Mouse (Mus musculus) sigmoid colon, adult 10 weeks (tissue): Measurements from ENCODE around the gene Serbp1. TPM values are rescaled to one million over a fixed set of nuclear protein-coding genes. Genes with fewer than 3 reads are reported as not detected.

Experiments used
- polyA plus RNA-seq: library from polyadenylated mRNA; stranded (reverse); fragments of 350-450 nt; fragmentation: Illumina TruSeq; extraction: RNeasy Lipid Tissue Mini Kit (QIAGEN cat#74804); gene quantifications from one replicate; pipeline ENCODE4 v1.2.3, GENCODE M21; 2014; ENCODE audit warnings: low read depth, low replicate concordance

Gene Serbp1
- polyA plus RNA-seq, result 1,013 TPM

GRCm38 (mm10) chr6:67237977-67238376 is at the start of gene Serbp1:
Serbp1 (plus strand) TSS chr6:67238176.

Other genes with a start within 250 kb of the Serbp1 start
- gene Gadd45a, start 200.7 kb upstream of the Serbp1 start, polyA plus RNA-seq, result 78.6 TPM
- gene Il12rb2, start 138.0 kb downstream of the Serbp1 start, polyA plus RNA-seq, result 0.25 TPM